Mouse (Mus musculus): ENCODE measurements around the gene Taar8a. TPM values are rescaled to one million over a fixed set of nuclear protein-coding genes. Genes with fewer than 3 reads are reported as not detected.
A peak's percentile ranks its signal among the peaks of the same experiment; 100 is the strongest.

Gene Taar8a
- polyA plus RNA-seq, 1 experiment from 2014 or later = not detected

GRCm38 (mm10) chr10:24111116-24111778, 34.9 kb downstream of the Taar8a start:
- no peaks in the 10 kb centered on the region for H3K27me3 ChIP-seq (replicated peaks; ENCODE audit: insufficient read depth, low read length)
- DNase-seq (ENCODE audit: low spot score) (peak; percentile 80), ATAC-seq (no peak)
- H3K4me1 ChIP-seq (ENCODE audit: insufficient read depth, low read depth, low read length) = no peaks in the 10 kb centered on the region
- no peaks in the 10 kb centered on the region for H3K36me3 ChIP-seq (ENCODE audit: insufficient read depth, low read length)
- H3K4me2 ChIP-seq (replicated peaks; ENCODE audit: low read depth, low read length) = no peak overlapping the region
- 42% methylated on average over 6 of the region's 6 CpGs for WGBS
- no peaks in the 10 kb centered on the region for H3K9me3 ChIP-seq (ENCODE audit: low read length)
- no peak overlapping the region for H3K4me3 ChIP-seq (ENCODE audit: low read depth, low read length)
- H3K27ac ChIP-seq (ENCODE audit: low read length) = no peak overlapping the region
- H3K9ac ChIP-seq (replicated peaks; ENCODE audit: low read depth) = no peak overlapping the region
- TF ChIP-seq EP300 (IDR thresholded peaks at IDR 0.05) (no peak), CTCF (IDR thresholded peaks at IDR 0.05) (peak; percentile 84)

Other genes starting within 250 kb of the Taar8a start
- gene Vnn3, start 225.0 kb upstream of the Taar8a start, polyA plus RNA-seq (2015; fragmentation: Nextera tagmentation; extraction: Ambion mirVana) = 17.2 and 18.5 TPM in 2 replicates
- gene Vnn1, start 181.8 kb upstream of the Taar8a start, polyA plus RNA-seq (2015; fragmentation: Nextera tagmentation; extraction: Ambion mirVana) = 45.4 and 67.5 TPM in 2 replicates
- gene Taar1, start 156.1 kb upstream of the Taar8a start, polyA plus RNA-seq (2015; fragmentation: Nextera tagmentation; extraction: Ambion mirVana) = not detected in 2 replicates
- gene Taar2, start 137.9 kb upstream of the Taar8a start, polyA plus RNA-seq (2015; fragmentation: Nextera tagmentation; extraction: Ambion mirVana) = 0.16 TPM in 1 of 2 replicates, not detected in the other
- gene Taar3, start 126.9 kb upstream of the Taar8a start, polyA plus RNA-seq (2015; fragmentation: Nextera tagmentation; extraction: Ambion mirVana) = not detected in 2 replicates
- not detected in 2 replicates for gene Taar4, start 116.0 kb upstream of the Taar8a start, polyA plus RNA-seq (2015; fragmentation: Nextera tagmentation; extraction: Ambion mirVana)
- not detected in 2 replicates for gene Taar5, start 105.8 kb upstream of the Taar8a start, polyA plus RNA-seq (2015; fragmentation: Nextera tagmentation; extraction: Ambion mirVana)
- not detected in 2 replicates for gene Taar6, start 90.9 kb upstream of the Taar8a start, polyA plus RNA-seq (2015; fragmentation: Nextera tagmentation; extraction: Ambion mirVana)
- not detected in 2 replicates for gene Taar7a, start 83.0 kb upstream of the Taar8a start, polyA plus RNA-seq (2015; fragmentation: Nextera tagmentation; extraction: Ambion mirVana)
- gene Taar7b, start 76.6 kb upstream of the Taar8a start, polyA plus RNA-seq (2015; fragmentation: Nextera tagmentation; extraction: Ambion mirVana) = not detected in 2 replicates
- gene Taar7d, start 49.3 kb upstream of the Taar8a start, polyA plus RNA-seq (2015; fragmentation: Nextera tagmentation; extraction: Ambion mirVana) = not detected in 2 replicates
- not detected in 2 replicates for gene Taar7e, start 38.9 kb upstream of the Taar8a start, polyA plus RNA-seq (2015; fragmentation: Nextera tagmentation; extraction: Ambion mirVana)
- not detected in 2 replicates for gene Taar7f, start 27.0 kb upstream of the Taar8a start, polyA plus RNA-seq (2015; fragmentation: Nextera tagmentation; extraction: Ambion mirVana)
- gene Taar8b, start 15.8 kb downstream of the Taar8a start, polyA plus RNA-seq (2015; fragmentation: Nextera tagmentation; extraction: Ambion mirVana) = not detected in 2 replicates
- not detected in 2 replicates for gene Taar8c, start 25.4 kb downstream of the Taar8a start, polyA plus RNA-seq (2015; fragmentation: Nextera tagmentation; extraction: Ambion mirVana)
- not detected in 2 replicates for gene Taar9, start 33.0 kb downstream of the Taar8a start, polyA plus RNA-seq (2015; fragmentation: Nextera tagmentation; extraction: Ambion mirVana)
- 128 and 141 TPM in 2 replicates for gene Stx7, start 72.8 kb downstream of the Taar8a start, polyA plus RNA-seq (2015; fragmentation: Nextera tagmentation; extraction: Ambion mirVana)
- gene Moxd1, start 147.0 kb downstream of the Taar8a start, polyA plus RNA-seq (2015; fragmentation: Nextera tagmentation; extraction: Ambion mirVana) = 2.3 and 2.4 TPM in 2 replicates